Mouse (Mus musculus): ENCODE data around the gene Tdrd7.

Tdrd7 gene

DNA sequence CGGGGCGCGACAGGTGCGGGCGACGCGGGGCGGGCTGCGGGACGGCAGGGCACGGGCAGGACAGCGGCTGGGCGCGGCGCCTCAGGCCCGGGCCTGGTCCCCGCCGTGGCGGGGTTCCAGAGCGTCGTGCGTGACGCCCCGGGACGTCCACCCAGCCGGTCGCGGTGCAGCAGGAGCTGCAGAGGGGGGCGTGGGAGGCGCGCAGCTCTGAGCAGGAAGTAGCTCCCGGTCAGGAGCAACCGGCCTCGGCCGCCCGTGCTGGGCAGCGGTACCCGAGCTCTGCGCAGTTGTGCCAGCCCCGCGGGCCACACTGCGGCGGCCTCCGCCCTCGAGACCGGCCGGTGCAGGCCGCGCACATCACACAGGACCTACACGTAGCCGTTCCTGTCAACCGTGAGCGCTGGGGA lies 7.3 kb downstream of the Tdrd7 start:
- in situ Hi-C loops (cut with MboI), result no loop called here

GRCm38 (mm10) chr4:45972951-45973350 lies 7.8 kb downstream of the Tdrd7 start:
- in situ Hi-C loops (cut with MboI), result no loop called here

GRCm38 (mm10) chr4:45976931-45977667 lies 12.0 kb downstream of the Tdrd7 start:
- in situ Hi-C loops (cut with MboI), result no loop called here

DNA sequence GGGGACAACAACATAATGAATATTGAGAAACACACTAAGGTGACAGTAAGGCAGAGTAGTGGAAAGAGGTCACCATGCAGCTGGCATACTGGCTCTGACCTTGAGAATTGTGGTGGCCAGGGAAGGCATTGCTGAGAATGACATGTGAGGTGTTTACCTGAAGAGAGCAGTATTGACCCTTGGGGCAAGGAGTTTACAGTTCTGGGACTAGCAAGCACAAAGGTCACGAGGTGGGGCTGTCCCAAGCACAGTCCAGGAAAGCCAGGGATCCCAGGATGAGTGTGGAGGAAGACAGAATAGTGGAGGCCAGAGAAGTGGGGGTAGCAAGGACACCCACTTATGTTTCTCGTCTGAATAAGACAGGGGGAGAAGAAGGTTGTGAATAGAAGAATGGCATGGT lies 14.8 kb downstream of the Tdrd7 start:
- in situ Hi-C loops (cut with MboI), result no loop called here

DNA sequence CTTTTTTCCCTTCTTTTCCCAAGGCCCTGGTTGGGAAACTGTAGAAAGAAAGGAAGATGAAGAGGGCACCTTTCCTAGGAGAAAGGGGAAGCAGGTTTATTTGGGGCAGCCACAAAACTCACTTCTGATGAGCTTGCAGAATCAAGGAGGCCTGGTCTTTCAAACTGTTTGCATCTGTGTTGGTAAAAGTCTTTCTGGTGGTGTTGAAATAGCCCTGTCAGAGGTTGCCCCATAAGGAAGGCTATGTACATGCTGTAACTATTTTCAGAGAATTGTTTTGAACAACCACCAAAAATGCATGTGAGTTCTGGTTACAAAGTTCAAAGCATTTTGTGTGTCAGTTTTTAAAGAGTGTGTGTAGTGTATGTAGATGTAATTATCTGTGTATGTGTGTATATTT lies 15.9 kb downstream of the Tdrd7 start:
- in situ Hi-C loops (cut with MboI), result no loop called here

DNA sequence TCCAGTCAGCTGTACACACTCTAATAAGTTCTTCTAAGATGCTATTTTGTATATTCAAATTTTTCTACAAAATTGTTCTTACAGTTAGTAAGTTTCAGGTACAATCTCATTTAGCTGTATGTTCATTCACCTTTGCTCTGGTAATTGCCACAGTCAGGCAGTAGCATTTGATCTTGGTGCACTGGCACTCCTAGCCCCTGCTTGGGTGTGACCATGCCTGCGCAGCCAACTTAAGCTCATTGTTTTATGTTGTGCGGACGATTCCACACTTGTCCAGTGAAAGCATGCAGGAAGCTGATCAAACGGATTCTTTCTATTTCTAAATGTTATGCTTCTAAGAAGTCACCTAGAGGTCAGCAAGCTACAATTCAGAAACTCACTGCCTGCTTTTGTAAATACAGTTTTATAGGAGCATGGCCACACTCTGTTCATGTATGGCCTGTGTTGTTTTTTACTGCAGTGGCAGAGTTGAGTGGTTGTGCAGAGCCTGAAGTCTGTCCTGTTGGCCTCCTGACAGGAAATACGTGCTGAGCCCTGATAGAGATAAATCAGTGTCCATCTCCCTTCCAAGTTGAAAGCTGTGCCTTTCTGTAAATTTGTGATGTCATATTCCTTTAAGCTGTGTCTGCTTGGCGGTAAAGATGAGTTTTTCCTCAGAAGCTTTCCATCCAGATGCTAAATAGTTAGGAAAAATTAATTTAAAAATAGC lies 25.4 kb downstream of the Tdrd7 start:
- in situ Hi-C loops (cut with MboI), result no loop called here

- in situ Hi-C loops (cut with MboI), result no loop called here
Observed at GRCm38 (mm10) chr4:45998536-45998935, 33.4 kb downstream of the Tdrd7 start.

- in situ Hi-C loops (cut with MboI), result no loop called here
Observed at GRCm38 (mm10) chr4:46008142-46008793, 43.1 kb downstream of the Tdrd7 start.

GRCm38 (mm10) chr4:46011698-46012097 lies 46.6 kb downstream of the Tdrd7 start:
- in situ Hi-C loops (cut with MboI), result no loop called here

DNA sequence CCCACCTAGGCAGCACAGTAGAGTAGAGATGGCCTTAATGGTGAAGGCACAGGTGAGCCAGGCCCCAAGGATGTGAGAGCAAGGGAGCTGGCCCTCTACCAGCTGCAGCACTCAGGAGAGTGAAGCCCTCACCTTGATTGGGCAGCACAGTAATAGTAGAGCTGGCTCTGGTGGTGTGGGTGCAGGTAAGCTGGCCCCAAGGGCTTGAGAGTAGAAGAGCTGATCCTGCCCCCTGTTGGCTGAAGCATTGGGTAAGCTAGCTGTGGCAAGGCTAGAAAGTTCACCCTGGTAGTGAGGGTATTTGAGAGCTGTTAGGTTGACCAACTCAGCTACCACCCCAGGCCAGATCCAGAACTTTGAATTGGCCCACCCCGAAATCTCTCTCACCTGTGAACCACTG lies 50.5 kb downstream of the Tdrd7 start:
- in situ Hi-C loops (cut with MboI), result no loop called here

DNA sequence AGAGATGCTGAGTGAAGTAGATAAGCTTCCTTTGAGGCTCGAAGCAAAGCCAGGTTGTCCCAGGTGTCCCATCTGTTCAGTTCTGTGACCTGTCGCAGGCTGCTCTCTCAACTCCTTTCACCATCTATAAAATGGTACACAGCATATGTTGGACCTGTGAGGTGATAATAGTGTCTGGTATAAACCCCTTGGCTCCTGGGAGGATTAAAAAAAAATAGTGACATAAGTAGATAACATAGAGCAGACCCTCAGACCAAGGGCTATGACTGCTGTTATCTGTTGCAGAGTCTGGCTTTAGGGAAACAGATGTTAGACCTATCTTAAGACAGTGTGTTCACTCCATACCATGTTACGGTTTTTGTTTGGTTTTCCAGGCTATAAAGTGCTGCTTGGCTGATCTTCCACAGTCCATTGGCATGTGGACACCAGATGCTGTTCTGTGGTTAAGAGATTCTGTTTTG lies 57.9 kb downstream of the Tdrd7 start:
- in situ Hi-C loops (cut with MboI), result no loop called here

DNA sequence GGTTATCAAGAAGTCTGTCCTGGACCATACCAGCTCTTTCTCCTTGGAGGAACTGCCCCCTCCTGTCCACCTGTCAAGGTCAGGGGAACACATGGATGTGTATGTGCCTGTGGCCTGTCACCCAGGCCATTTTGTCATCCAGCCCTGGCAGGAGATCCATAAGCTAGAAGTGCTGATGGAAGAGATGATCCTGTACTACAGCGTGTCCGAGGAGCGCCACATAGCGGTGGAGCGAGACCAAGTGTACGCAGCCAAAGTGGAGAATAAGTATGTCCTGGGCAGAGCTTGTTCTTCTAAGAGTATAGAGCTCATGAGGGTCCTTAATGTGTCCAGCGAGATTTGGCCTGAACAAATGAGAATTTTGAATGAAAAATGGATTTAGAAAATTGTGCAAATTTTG lies 60.8 kb downstream of the Tdrd7 start:
- in situ Hi-C loops (cut with MboI), result no loop called here

GRCm38 (mm10) chr4:46028224-46028623 lies 63.1 kb downstream of the Tdrd7 start:
- in situ Hi-C loops (cut with MboI), result no loop called here

GRCm38 (mm10) chr4:46028781-46029180 lies 63.6 kb downstream of the Tdrd7 start:
- in situ Hi-C loops (cut with MboI), result no loop called here

- in situ Hi-C loops (cut with MboI), result no loop called here
Observed at GRCm38 (mm10) chr4:46029552-46029951, 64.4 kb downstream of the Tdrd7 start.

- in situ Hi-C loops (cut with MboI), result no loop called here
Observed at GRCm38 (mm10) chr4:46032448-46032847, 67.3 kb downstream of the Tdrd7 start.

GRCm38 (mm10) chr4:46033197-46033596 lies 68.1 kb downstream of the Tdrd7 start:
- in situ Hi-C loops (cut with MboI), result no loop called here

- in situ Hi-C loops (cut with MboI), result no loop called here
Observed at GRCm38 (mm10) chr4:46038591-46038891, 73.4 kb downstream of the Tdrd7 start.

- in situ Hi-C loops (cut with MboI), result no loop called here
Observed at GRCm38 (mm10) chr4:46038892-46039751, 74.0 kb downstream of the Tdrd7 start, which contains the start of gene Tmod1. Gene Tmod1 (plus strand): TSS chr4:46038935.

DNA sequence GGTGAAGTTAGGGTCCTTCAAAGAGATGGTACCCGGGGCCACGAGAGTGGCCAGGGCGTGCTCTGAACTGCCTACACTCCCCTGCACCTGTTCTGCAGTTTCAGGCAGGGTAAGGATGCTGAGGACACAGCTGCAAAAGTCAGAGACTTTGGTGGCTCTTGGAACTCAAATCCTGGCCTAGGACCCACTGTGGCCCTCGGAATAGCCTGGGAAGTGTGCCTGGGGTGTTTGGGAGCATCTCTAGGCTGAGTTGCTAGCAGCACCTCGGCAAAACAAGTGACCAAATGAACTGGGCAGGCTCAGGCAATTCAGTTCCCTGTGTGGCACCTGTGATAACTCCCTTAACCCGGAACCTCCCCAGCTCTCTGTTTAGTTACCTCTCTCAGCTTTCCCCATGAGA lies 74.8 kb downstream of the Tdrd7 start:
- in situ Hi-C loops (cut with MboI), result no loop called here

GRCm38 (mm10) chr4:46040594-46041192 lies 75.6 kb downstream of the Tdrd7 start:
- in situ Hi-C loops (cut with MboI), result no loop called here

Data from mature B cell (primary cell).